Mouse (Mus musculus): ENCODE measurements around the gene Pecam1. TPM values are rescaled to one million over a fixed set of nuclear protein-coding genes. Genes with fewer than 3 reads are reported as not detected.
A peak's percentile ranks its signal among the peaks of the same experiment; 100 is the strongest.
"Not testable (repeated sequence)": the region's sequence is repeated elsewhere in the genome, so short reads cannot be mapped to it uniquely, and the experiment has no call there.

Gene Pecam1
- polyA plus RNA-seq, 1 experiment from 2014 or later: 44.3 TPM

- not testable (repeated sequence) for H3K9ac ChIP-seq (ENCODE audit: low read length); H3K27ac ChIP-seq (ENCODE audit: low read depth); H3K4me2 ChIP-seq (ENCODE audit: low read length); H3K4me1 ChIP-seq (replicated peaks; ENCODE audit: control insufficient read depth, insufficient read depth, low read length); H3K36me3 ChIP-seq (ENCODE audit: control insufficient read depth, insufficient read depth, low read length); H3K4me3 ChIP-seq (ENCODE audit: low read depth, low read length); ATAC-seq (replicated peaks; ENCODE audit: low FRiP score, low TSS enrichment, low read depth); H3K9me3 ChIP-seq (ENCODE audit: control insufficient read depth, low read length); DNase-seq (ENCODE audit: low spot score); H3K27me3 ChIP-seq (replicated peaks; ENCODE audit: control insufficient read depth, insufficient read depth, low read length)
- WGBS: 89% methylated on average over 3 of the region's 4 CpGs
Measured at GRCm38 (mm10) chr11:106618768-106619167, 131.7 kb downstream of the Pecam1 start.

- Histone ChIP-seq H3K9me3 (ENCODE audit: control insufficient read depth, low read length) (no peaks in the 10 kb centered on the region), H3K36me3 (ENCODE audit: control insufficient read depth, insufficient read depth, low read length) (no peaks in the 10 kb centered on the region), H3K4me1 (replicated peaks; ENCODE audit: control insufficient read depth, insufficient read depth, low read length) (peaks cover 4% of the 10 kb centered on the region; the same call in 1 of the 2 replicates), H3K9ac (ENCODE audit: low read length) (no peak overlapping the region), H3K27ac (ENCODE audit: low read depth) (no peak overlapping the region), H3K4me2 (ENCODE audit: low read length) (no peak overlapping the region), H3K4me3 (ENCODE audit: low read depth, low read length) (no peak overlapping the region), H3K27me3 (replicated peaks; ENCODE audit: control insufficient read depth, insufficient read depth, low read length) (no peaks in the 10 kb centered on the region)
- 78% methylated on average over 13 of the region's 13 CpGs for WGBS
- ATAC-seq (replicated peaks; ENCODE audit: low FRiP score, low TSS enrichment, low read depth) (no peak), DNase-seq (ENCODE audit: low spot score) (no peak)
Measured at GRCm38 (mm10) chr11:106617821-106618580, 132.4 kb downstream of the Pecam1 start.

- ATAC-seq (replicated peaks; ENCODE audit: low FRiP score, low TSS enrichment, low read depth) (no peak), DNase-seq (ENCODE audit: low spot score) (no peak)
- H3K27me3 ChIP-seq (replicated peaks; ENCODE audit: control insufficient read depth, insufficient read depth, low read length): no peaks in the 10 kb centered on the region
- 83% methylated on average over 4 of the region's 4 CpGs for WGBS
- no peak overlapping the region for H3K4me2 ChIP-seq (ENCODE audit: low read length)
- H3K27ac ChIP-seq (ENCODE audit: low read depth): no peak overlapping the region
- peaks cover 13% of the 10 kb centered on the region for H3K4me1 ChIP-seq (replicated peaks; ENCODE audit: control insufficient read depth, insufficient read depth, low read length)
- H3K9ac ChIP-seq (ENCODE audit: low read length): no peak overlapping the region
- no peaks in the 10 kb centered on the region for H3K36me3 ChIP-seq (ENCODE audit: control insufficient read depth, insufficient read depth, low read length)
- H3K9me3 ChIP-seq (ENCODE audit: control insufficient read depth, low read length): no peaks in the 10 kb centered on the region
- H3K4me3 ChIP-seq (ENCODE audit: low read depth, low read length): no peak overlapping the region
Measured at GRCm38 (mm10) chr11:106615561-106615960, 134.9 kb downstream of the Pecam1 start.

GRCm38 (mm10) chr11:106614339-106614645 is 136.1 kb downstream of the Pecam1 start:
- H3K4me2 ChIP-seq (ENCODE audit: low read length): no peak overlapping the region
- no peak overlapping the region for H3K9ac ChIP-seq (ENCODE audit: low read length)
- ATAC-seq (replicated peaks; ENCODE audit: low FRiP score, low TSS enrichment, low read depth) (no peak), DNase-seq (ENCODE audit: low spot score) (no peak)
- H3K9me3 ChIP-seq (ENCODE audit: control insufficient read depth, low read length): no peaks in the 10 kb centered on the region
- H3K27ac ChIP-seq (ENCODE audit: low read depth): no peak overlapping the region
- H3K4me3 ChIP-seq (ENCODE audit: low read depth, low read length): no peak overlapping the region
- H3K4me1 ChIP-seq (replicated peaks; ENCODE audit: control insufficient read depth, insufficient read depth, low read length): peaks cover 13% of the 10 kb centered on the region
- 73% methylated on average over 4 of the region's 4 CpGs for WGBS
- no peaks in the 10 kb centered on the region for H3K36me3 ChIP-seq (ENCODE audit: control insufficient read depth, insufficient read depth, low read length)
- no peaks in the 10 kb centered on the region for H3K27me3 ChIP-seq (replicated peaks; ENCODE audit: control insufficient read depth, insufficient read depth, low read length)

GRCm38 (mm10) chr11:106613638-106614338 is 136.6 kb downstream of the Pecam1 start:
- H3K4me3 ChIP-seq (ENCODE audit: low read depth, low read length): peak overlapping the region; percentile 84
- no peak for ATAC-seq (replicated peaks; ENCODE audit: low FRiP score, low TSS enrichment, low read depth)
- peaks cover 13% of the 10 kb centered on the region for H3K4me1 ChIP-seq (replicated peaks; ENCODE audit: control insufficient read depth, insufficient read depth, low read length)
- H3K27me3 ChIP-seq (replicated peaks; ENCODE audit: control insufficient read depth, insufficient read depth, low read length): no peaks in the 10 kb centered on the region
- WGBS: 57% methylated on average over 14 of the region's 15 CpGs
- H3K9ac ChIP-seq (ENCODE audit: low read length): peak overlapping the region; percentile 81
- H3K27ac ChIP-seq (ENCODE audit: low read depth): peak overlapping the region; percentile 73; the same call in 1 of the 2 replicates
- H3K36me3 ChIP-seq (ENCODE audit: control insufficient read depth, insufficient read depth, low read length): no peaks in the 10 kb centered on the region
- DNase-seq (ENCODE audit: low spot score): no peak
- no peaks in the 10 kb centered on the region for H3K9me3 ChIP-seq (ENCODE audit: control insufficient read depth, low read length)
- H3K4me2 ChIP-seq (ENCODE audit: low read length): peak overlapping the region; percentile 96

GRCm38 (mm10) chr11:106612961-106613637 is 137.3 kb downstream of the Pecam1 start, which contains the start of gene Tex2:
Gene Tex2 (minus strand): TSS chr11:106613423.
- DNase-seq (ENCODE audit: low spot score) (peak; percentile 89), ATAC-seq (replicated peaks; ENCODE audit: low FRiP score, low TSS enrichment, low read depth) (peak; percentile 98)
- Histone ChIP-seq H3K4me3 (ENCODE audit: low read depth, low read length) (peak within 1 kb of the TSS; percentile 84), H3K27me3 (replicated peaks; ENCODE audit: control insufficient read depth, insufficient read depth, low read length) (no peaks in the 10 kb centered on the region), H3K27ac (ENCODE audit: low read depth) (peak within 1 kb of the TSS; percentile 73; the same call in 1 of the 2 replicates), H3K9ac (ENCODE audit: low read length) (peak within 1 kb of the TSS; percentile 81), H3K4me2 (ENCODE audit: low read length) (peak within 1 kb of the TSS; percentile 96), H3K4me1 (replicated peaks; ENCODE audit: control insufficient read depth, insufficient read depth, low read length) (peaks cover 13% of the 10 kb centered on the region), H3K36me3 (ENCODE audit: control insufficient read depth, insufficient read depth, low read length) (no peaks in the 10 kb centered on the region), H3K9me3 (ENCODE audit: control insufficient read depth, low read length) (no peaks in the 10 kb centered on the region)
- WGBS: under 1% methylated on average over 45 of the region's 45 CpGs

DNA sequence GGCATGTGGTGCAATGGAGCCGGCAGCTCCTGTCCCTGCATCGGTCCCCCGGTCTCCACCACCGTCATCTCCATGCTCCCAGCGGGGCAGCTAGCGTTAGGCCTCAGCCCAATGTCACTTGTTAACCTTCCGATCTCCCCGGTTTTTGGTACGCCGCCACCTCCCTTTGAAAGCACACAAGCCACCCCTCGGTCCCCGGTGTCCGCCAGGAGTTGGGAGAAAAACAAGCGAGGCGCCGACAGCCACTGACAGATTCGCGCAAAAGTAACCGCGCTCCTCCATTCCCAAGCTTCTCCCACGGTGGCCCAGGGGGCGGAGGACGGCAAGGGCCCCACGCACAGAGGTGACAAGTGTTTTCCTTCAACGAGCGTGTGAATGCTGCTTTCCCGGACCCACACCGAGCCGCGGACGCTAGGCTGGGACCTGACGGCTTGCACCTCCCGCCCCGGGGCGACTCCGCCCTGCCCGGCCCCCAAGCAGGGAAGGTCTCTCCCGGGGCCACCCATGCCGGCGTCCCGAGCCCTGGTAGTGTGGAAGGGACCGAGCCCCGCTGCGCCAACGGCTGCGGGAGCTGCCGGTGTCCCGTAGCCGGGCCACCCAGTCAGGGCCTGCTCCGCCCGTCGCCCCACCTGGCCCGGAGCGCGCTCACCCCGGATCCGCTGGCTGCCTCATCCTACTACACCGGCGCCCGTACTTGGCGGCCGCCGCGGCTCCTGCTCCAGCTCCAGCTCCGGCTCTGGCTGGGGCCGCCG is 138.0 kb downstream of the Pecam1 start:
- ATAC-seq (replicated peaks; ENCODE audit: low FRiP score, low TSS enrichment, low read depth) (no peak; the same call in 1 of the 2 replicates), DNase-seq (ENCODE audit: low spot score) (peak; percentile 84)
- peaks cover 13% of the 10 kb centered on the region for H3K4me1 ChIP-seq (replicated peaks; ENCODE audit: control insufficient read depth, insufficient read depth, low read length)
- H3K4me2 ChIP-seq (ENCODE audit: low read length): peak overlapping the region; percentile 96
- under 1% methylated on average over 65 of the region's 67 CpGs for WGBS
- no peaks in the 10 kb centered on the region for H3K27me3 ChIP-seq (replicated peaks; ENCODE audit: control insufficient read depth, insufficient read depth, low read length)
- peak overlapping the region; percentile 73; the same call in 1 of the 2 replicates for H3K27ac ChIP-seq (ENCODE audit: low read depth)
- peak overlapping the region; percentile 81 for H3K9ac ChIP-seq (ENCODE audit: low read length)
- H3K9me3 ChIP-seq (ENCODE audit: control insufficient read depth, low read length): no peaks in the 10 kb centered on the region
- H3K36me3 ChIP-seq (ENCODE audit: control insufficient read depth, insufficient read depth, low read length): no peaks in the 10 kb centered on the region
- peak overlapping the region; percentile 84 for H3K4me3 ChIP-seq (ENCODE audit: low read depth, low read length)

DNA sequence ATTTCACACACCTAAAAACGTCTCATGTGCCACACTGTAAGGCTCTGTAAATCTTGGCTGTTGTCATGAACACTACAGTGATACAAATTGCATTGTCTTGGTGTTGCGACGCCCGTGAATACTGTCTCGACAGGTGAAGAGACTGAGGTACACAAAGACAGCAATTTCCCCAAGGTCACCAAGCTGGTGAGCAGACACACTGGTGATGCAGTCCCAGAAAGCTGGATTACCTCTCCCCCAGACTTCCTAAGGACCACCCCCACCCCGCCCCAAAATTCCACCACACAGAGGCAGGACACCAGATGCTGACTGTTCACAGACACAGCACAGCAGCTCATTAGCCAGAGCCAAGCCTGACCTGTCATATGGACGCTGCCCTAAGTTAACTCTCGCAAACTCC is 140.7 kb downstream of the Pecam1 start:
- 47% methylated on average over 8 of the region's 8 CpGs for WGBS
- Histone ChIP-seq H3K27ac (ENCODE audit: low read depth) (no peak overlapping the region), H3K36me3 (ENCODE audit: control insufficient read depth, insufficient read depth, low read length) (no peaks in the 10 kb centered on the region), H3K4me3 (ENCODE audit: low read depth, low read length) (no peak overlapping the region), H3K4me2 (ENCODE audit: low read length) (no peak overlapping the region), H3K9ac (ENCODE audit: low read length) (no peak overlapping the region), H3K9me3 (ENCODE audit: control insufficient read depth, low read length) (0 out of 2 replicates have a peak, but pooled peaks cover under 1% of the 10 kb centered on the region), H3K4me1 (replicated peaks; ENCODE audit: control insufficient read depth, insufficient read depth, low read length) (peaks cover 13% of the 10 kb centered on the region), H3K27me3 (replicated peaks; ENCODE audit: control insufficient read depth, insufficient read depth, low read length) (no peaks in the 10 kb centered on the region)
- ATAC-seq (replicated peaks; ENCODE audit: low FRiP score, low TSS enrichment, low read depth): no peak
- no peak for DNase-seq (ENCODE audit: low spot score)

Measured in intestine, embryonic 14.5 days (tissue).